Mouse (Mus musculus): ENCODE measurements around the gene Anxa4.
A peak's percentile ranks its signal among the peaks of the same experiment; 100 is the strongest.

Anxa4 gene

GRCm38 (mm10) chr6:86793021-86793815, at the start of gene Anxa4:
Anxa4 (minus strand) TSS chr6:86793584.
- DNase-seq: no peak

DNA sequence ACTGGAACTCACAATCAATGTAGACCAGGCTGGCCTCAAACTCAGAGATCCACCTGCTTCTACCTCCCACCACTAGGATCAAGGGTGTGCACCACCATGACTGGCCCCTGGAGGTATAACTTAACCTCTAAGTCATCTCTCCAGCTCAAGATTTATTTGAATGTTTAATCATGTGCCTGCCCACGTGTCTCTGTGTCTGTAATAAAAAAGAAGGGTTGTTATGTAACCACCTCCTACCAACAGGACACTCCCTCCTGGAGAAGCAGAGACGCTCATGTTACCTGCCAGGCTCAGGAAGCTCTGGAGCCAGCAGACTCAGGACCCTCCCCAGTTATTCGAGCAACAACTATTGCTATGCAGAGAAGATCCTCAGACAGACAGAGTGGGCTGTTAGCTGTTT, 48.6 kb upstream of the Anxa4 start:
- no peak for DNase-seq

- DNase-seq: no peak
These were observed 45.7 kb upstream of the Anxa4 start for GRCm38 (mm10) chr6:86839089-86839488.

DNA sequence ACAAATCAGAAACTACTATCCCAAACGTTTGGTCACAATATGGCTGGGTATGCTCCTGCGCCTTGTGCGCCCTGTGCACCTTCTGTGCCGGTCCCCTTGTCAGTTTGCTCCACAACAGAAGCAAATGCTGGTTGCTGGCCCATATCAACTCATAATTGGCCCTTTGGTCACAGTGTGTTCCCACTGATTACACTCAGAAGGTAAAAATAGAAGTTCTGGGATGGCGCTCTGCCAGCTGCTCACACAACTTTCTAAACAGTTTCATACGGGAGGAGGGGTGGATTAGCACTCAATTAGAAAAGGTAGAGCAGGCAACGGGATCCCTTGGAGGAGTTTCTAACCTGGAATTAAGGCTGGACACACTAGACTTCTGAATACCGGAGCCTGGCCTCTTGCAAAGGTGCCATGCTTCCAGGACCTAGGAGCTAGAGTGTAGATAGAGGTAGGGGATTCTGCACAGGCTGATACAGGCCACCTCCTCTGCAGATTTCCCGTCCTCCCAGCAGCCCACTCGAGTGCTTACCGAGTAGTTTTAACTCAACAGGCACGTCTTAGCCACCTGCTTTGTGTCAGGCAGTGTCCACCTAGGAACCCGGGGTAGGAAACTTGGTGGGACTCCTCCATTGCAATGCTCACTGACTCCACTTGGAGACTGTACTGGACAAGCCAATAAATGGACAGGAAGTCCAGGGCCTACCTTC, 39.6 kb upstream of the Anxa4 start:
- no peak for DNase-seq

GRCm38 (mm10) chr6:86830738-86831500, 37.5 kb upstream of the Anxa4 start:
- no peak for DNase-seq

GRCm38 (mm10) chr6:86829768-86830167, 36.4 kb upstream of the Anxa4 start:
- DNase-seq: no peak

DNA sequence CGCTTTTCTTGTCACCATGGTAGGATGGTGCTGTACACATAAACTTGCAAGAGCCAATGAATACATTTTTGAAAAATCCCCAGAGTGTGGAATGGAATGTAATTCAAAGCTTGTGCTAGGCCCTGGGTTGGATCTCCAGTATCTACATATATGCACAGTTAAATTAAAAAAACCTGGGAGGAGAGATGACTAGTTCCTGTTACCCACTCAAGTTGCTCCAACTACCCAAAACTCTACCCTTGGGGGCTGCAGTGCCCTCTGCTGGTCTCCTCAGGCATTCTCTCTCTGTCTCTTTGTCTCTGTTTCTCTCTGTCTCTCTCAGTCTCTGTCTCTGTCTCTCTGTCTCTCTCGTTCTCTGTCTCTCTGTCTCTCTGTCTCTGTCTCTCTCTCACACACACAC, 34.0 kb upstream of the Anxa4 start:
- no peak for DNase-seq

GRCm38 (mm10) chr6:86824401-86824800, 31.0 kb upstream of the Anxa4 start:
- no peak for DNase-seq

- no peak for DNase-seq
These were observed 30.4 kb upstream of the Anxa4 start for GRCm38 (mm10) chr6:86823824-86824223.

GRCm38 (mm10) chr6:86823051-86823431, 29.7 kb upstream of the Anxa4 start:
- DNase-seq: no peak

GRCm38 (mm10) chr6:86822285-86823050, 29.1 kb upstream of the Anxa4 start:
- peak; percentile 81 for DNase-seq

DNA sequence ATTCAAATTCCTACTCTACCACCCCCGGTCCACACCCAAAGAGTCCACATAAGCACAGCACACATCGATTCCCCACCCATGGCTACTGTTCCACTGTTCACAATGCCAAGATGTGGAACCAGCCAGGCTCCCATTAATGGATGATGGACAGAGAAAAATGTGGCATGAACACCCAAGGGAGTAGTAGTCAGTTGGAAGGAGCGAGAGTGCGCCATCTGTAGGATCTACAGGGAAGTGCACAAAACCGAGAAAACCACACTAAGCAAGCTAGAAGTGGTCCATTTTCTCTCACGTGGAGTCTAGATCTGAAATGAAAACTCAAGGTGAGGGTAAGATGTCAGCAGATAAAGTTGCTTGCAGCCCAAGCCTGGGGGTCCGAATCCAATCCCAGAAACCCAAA, 27.3 kb upstream of the Anxa4 start:
- DNase-seq: no peak

DNA sequence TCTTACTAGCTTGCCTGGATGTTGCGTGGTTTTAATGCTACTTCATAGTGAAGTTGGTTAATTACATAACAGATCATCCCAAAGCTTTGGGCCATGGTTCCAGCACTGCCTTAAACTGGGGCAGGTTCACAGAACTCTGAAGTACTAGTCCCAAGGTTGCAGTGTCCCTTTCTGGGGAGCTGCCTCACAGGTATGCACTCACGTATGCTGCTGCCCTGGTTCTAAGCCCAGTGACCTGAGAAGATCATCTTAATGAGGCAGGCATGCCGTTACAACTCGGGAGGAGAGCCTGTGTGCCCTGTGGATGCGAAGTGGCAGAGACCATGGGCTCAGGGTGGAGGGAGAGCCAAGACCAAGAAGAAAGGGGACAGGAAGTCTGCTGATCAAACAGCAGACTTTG, 26.5 kb upstream of the Anxa4 start:
- DNase-seq: no peak

DNA sequence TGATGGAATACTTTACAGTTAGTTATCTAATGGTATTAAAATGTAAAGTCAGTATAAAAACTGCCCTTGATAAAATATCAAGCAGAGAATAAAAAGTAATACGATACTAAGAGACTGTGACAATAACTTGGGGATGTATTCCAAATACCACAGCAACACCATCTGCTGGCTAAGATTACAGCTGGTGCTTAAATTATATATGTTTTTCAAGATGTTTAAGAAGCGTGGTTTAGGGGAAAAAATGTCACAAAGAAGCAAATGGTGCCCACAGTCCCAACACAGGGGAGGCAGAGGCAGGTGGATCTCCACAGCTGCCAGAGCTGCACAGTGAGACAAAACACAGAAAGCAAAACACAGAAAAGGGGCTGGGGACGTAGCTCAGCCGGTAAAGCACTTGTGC, 25.5 kb upstream of the Anxa4 start:
- no peak for DNase-seq

GRCm38 (mm10) chr6:86816586-86816985, 23.2 kb upstream of the Anxa4 start:
- no peak for DNase-seq

- no peak for DNase-seq
These were observed 22.1 kb upstream of the Anxa4 start for GRCm38 (mm10) chr6:86815436-86815835.

DNA sequence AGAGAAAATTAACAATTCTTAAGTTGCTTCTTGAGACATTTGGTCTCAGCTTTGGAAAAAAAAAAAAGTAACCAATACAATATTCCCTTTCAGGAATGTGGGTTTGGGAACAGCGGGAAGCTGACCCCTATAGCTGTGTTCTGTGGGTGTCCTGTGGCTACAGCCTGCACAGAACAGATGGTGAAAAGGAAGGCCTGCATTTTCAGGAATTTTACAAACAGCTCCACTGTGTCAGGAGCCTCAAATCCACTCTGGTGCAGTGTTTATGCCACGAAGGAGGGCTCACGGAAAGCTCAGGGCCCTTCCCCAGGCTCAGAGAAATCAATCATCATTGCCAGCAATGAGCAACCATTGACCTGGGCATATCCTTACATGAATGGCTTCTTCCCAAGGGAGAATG, 21.5 kb upstream of the Anxa4 start:
- peak; percentile 22 for DNase-seq

DNA sequence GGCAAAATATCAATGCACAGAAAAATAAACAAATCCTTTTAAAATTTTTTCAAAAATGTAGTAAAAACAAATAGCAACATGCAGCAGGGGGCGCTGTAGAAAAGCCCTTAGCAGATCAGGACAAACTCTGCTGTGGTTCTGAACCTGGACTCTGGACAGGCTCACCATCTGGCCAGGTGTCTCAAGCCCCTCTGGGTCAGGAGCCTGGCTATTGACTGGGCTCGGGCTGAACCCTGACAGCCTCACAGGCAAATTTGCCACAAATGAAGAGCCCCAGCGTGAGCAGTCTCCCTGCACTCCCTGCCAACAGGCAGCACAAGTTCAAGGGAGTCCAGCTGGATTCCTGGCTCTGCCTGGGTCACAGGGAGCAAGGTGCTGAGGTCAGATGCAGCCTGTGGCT, 20.0 kb upstream of the Anxa4 start:
- no peak for DNase-seq

GRCm38 (mm10) chr6:86812919-86813318, 19.5 kb upstream of the Anxa4 start:
- no peak for DNase-seq

DNA sequence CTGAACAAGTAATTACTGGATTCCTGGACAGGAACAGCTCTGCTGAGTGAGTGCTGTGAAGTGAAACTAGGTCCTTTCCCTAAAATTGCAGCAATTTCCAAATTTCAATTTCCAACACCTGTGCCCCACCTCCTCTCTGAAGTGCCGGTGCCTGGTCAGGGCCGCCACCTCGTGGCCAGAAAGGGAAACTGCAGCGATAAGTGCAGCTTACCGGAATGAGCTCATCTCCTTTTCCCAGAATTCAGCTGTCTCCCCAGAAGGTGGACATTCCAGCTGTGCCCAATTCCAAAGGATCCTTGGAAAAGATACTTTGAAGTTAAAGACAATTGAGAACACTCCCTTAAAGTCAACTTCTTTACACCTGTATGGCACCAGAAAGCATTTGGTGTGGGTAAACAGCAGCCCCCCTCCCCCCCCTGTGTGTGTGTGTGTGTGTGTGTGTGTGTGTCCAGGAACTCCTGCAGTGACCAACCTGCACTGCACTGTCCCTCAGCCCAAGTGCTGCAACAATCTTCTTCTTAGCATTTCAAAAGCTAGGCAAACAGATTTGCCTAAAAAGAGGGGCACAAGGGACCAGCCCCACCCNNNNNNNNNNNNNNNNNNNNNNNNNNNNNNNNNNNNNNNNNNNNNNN, 13.2 kb upstream of the Anxa4 start:
- peak; percentile 81 for DNase-seq

- no peak for DNase-seq
These were observed 11.3 kb upstream of the Anxa4 start for GRCm38 (mm10) chr6:86804646-86805045.

- no peak for DNase-seq
These were observed 8.0 kb upstream of the Anxa4 start for GRCm38 (mm10) chr6:86801431-86801830.

GRCm38 (mm10) chr6:86800467-86800866, 7.1 kb upstream of the Anxa4 start:
- no peak for DNase-seq

Measured in right cerebral cortex, postnatal 25 days (tissue).